In genomic region chr2:181832745-181833144, GRCm38 (mm10) we compare ENCODE assay signal across 23 mouse cellular contexts. TPM values are rescaled to one million over a fixed set of nuclear protein-coding genes. Genes with fewer than 3 reads are reported as not detected.
DNase-seq lines count a peak whose midpoint lies in the region; ATAC-seq and TF ChIP-seq lines count a peak whose summit lies in the region.
"Had no signal": no experiment of that assay in that cellular context is flagged by ENCODE, and none has a peak within 500 bp of the region (broad histone marks: within the 10 kb centered on the region; RNA-seq: fewer than 3 reads in every experiment).

No protein-coding gene starts in this region.

- TF ChIP-seq POLR2A in cerebellum, adult 2 months (IDR thresholded peaks at IDR 0.05; ENCODE audit: borderline replicate concordance, insufficient read depth, low read length), result no peak
- no peak for TF ChIP-seq POLR2A in myocyte (IDR thresholded peaks at IDR 0.05; ENCODE audit: insufficient read length, low read depth)

- no peak for TF ChIP-seq CTCF in cerebellum, adult 2 months (IDR thresholded peaks at IDR 0.05; ENCODE audit: borderline replicate concordance, insufficient read depth, low read depth, low read length)
- TF ChIP-seq CTCF in C2C12 (IDR thresholded peaks at IDR 0.05; ENCODE audit: control insufficient read depth, insufficient read depth, insufficient read length), result no peak

- H3K36me3 ChIP-seq in C2C12 (ENCODE audit: control insufficient read depth, insufficient read depth) (no peaks in the 10 kb centered on the region), myocyte (ENCODE audit: control insufficient read depth, insufficient read depth) (no peaks in the 10 kb centered on the region)
- H3K36me3 ChIP-seq in forebrain, embryonic 14.5 days (ENCODE audit: control insufficient read depth, insufficient read depth, low read length), result peaks cover 27% of the 10 kb centered on the region
- H3K36me3 ChIP-seq: embryonic facial prominence, embryonic 10.5 days; limb, embryonic 13.5 days; liver, embryonic 13.5 days had no signal

- 14% methylated on average over 2 of the region's 2 CpGs for WGBS in cerebellum, adult 2 months
- WGBS in forebrain, embryonic 14.5 days, result 69% methylated on average over 2 of the region's 2 CpGs

- peak; percentile 43 to 81 for DNase-seq in cerebellum, adult 2 months
- no peak for DNase-seq in cerebellum, postnatal 4 days (ENCODE audit: low spot score in 2 of 2)
- DNase-seq in adipocyte (ENCODE audit: low spot score), result peak; percentile 35
- DNase-seq in forebrain, embryonic 14.5 days (ENCODE audit: low spot score), result no peak
- no peak for DNase-seq in left cerebral cortex, postnatal 36 days (ENCODE audit: low spot score in 2 of 2)
- DNase-seq: adrenal gland, postnatal 10 days; gastrocnemius, postnatal 14 days; heart, adult 2 months; heart, postnatal 4 days; liver, embryonic 13.5 days; lung, embryonic 14.5 days; midbrain, embryonic 14.5 days; right cerebral cortex, postnatal 25 days had no signal

- peaks cover 8% of the 10 kb centered on the region; the same call in 1 of the 2 replicates for H3K4me1 ChIP-seq in cerebellum, adult 2 months (ENCODE audit: control insufficient read depth, insufficient read depth, low read length)
- no peaks in the 10 kb centered on the region for H3K4me1 ChIP-seq in forebrain, embryonic 14.5 days (ENCODE audit: control insufficient read depth, insufficient read depth, low read length)

- H3K4me2 ChIP-seq in myocyte (ENCODE audit: low read depth), result peak overlapping the region; percentile 44
- no peak overlapping the region for H3K4me2 ChIP-seq in forebrain, embryonic 14.5 days (ENCODE audit: low read length)
- H3K4me2 ChIP-seq: forebrain, embryonic 12.5 days; limb, embryonic 13.5 days; liver, embryonic 13.5 days; lung, embryonic 14.5 days; neural tube, embryonic 15.5 days had no signal

- H3K27me3 ChIP-seq in cerebellum, adult 2 months (ENCODE audit: control insufficient read depth, insufficient read depth, low read length), result no peaks in the 10 kb centered on the region
- H3K27me3 ChIP-seq in C2C12 (ENCODE audit: control insufficient read depth, insufficient read depth, insufficient read length) (no peaks in the 10 kb centered on the region), myocyte (ENCODE audit: control insufficient read depth, insufficient read depth, insufficient read length) (no peaks in the 10 kb centered on the region)
- H3K27me3 ChIP-seq in forebrain, embryonic 14.5 days (replicated peaks; ENCODE audit: control insufficient read depth, insufficient read depth, low read length), result no peaks in the 10 kb centered on the region
- H3K27me3 ChIP-seq: forebrain, embryonic 12.5 days; limb, embryonic 13.5 days; liver, embryonic 13.5 days; neural tube, embryonic 15.5 days had no signal

- intact Hi-C loops in left cerebral cortex, postnatal 36 days (cut with DNase I), result loop anchor here (10.0 kb wide), 1 partner anchor 108 kb away; no protein-coding TSS in a partner anchor

- no peaks in the 10 kb centered on the region for H3K9me3 ChIP-seq in forebrain, embryonic 14.5 days (replicated peaks; ENCODE audit: control insufficient read depth, low read length)
- H3K9me3 ChIP-seq: embryonic facial prominence, embryonic 10.5 days; forebrain, embryonic 12.5 days; limb, embryonic 13.5 days; liver, embryonic 13.5 days; neural tube, embryonic 15.5 days had no signal

- no peak for ATAC-seq in forebrain, embryonic 14.5 days
- ATAC-seq: CD4-positive, CD25-positive, alpha-beta regulatory T cell, adult 4 months; hindbrain, embryonic 16.5 days; intestine, embryonic 16.5 days had no signal

- no peak overlapping the region for H3ac ChIP-seq in C2C12 (ENCODE audit: control insufficient read depth, insufficient read length, low read depth)
- no peak overlapping the region for H3ac ChIP-seq in myocyte (ENCODE audit: control insufficient read depth, insufficient read length)

- H3K4me3 ChIP-seq in cerebellum, adult 2 months (replicated peaks; ENCODE audit: insufficient read depth, low read depth, low read length), result no peak overlapping the region
- H3K4me3 ChIP-seq in C2C12 (ENCODE audit: insufficient read depth, poor library complexity, severe bottlenecking) (no peak overlapping the region), myocyte (no peak overlapping the region)
- H3K4me3 ChIP-seq in forebrain, embryonic 14.5 days (ENCODE audit: low read depth, low read length), result no peak overlapping the region
- H3K4me3 ChIP-seq: embryonic facial prominence, embryonic 10.5 days; forebrain, embryonic 12.5 days; heart, adult 2 months; limb, embryonic 13.5 days; liver, embryonic 13.5 days; neural tube, embryonic 15.5 days had no signal

- no peaks in the 10 kb centered on the region for H3K79me3 ChIP-seq in C2C12 (ENCODE audit: low read depth)

- no peak overlapping the region for H3K9ac ChIP-seq in forebrain, embryonic 14.5 days (ENCODE audit: low read length)
- H3K9ac ChIP-seq: forebrain, embryonic 12.5 days; limb, embryonic 13.5 days; liver, embryonic 13.5 days; lung, embryonic 14.5 days; neural tube, embryonic 15.5 days had no signal

- H3K79me2 ChIP-seq in C2C12 (ENCODE audit: control insufficient read depth, insufficient read depth) (no peaks in the 10 kb centered on the region), myocyte (ENCODE audit: control insufficient read depth, insufficient read depth) (no peaks in the 10 kb centered on the region)

- no peak overlapping the region for H3K27ac ChIP-seq in cerebellum, adult 2 months (ENCODE audit: insufficient read depth, low read length)
- no peak overlapping the region for H3K27ac ChIP-seq in forebrain, embryonic 14.5 days (ENCODE audit: low read depth, low read length)
- H3K27ac ChIP-seq: embryonic facial prominence, embryonic 10.5 days; forebrain, embryonic 12.5 days; heart, adult 2 months; limb, embryonic 13.5 days; liver, embryonic 13.5 days; macrophage; neural tube, embryonic 15.5 days had no signal

TF ChIP-seq in C2C12, 6 proteins besides CTCF, POLR2A, EP300 and RAD21:
- TF ChIP-seq USF1 (IDR thresholded peaks at IDR 0.05; ENCODE audit: low read depth) (no peak), MYOG (IDR thresholded peaks at IDR 0.05; ENCODE audit: control insufficient read depth, extremely low read depth, insufficient read length) (no peak), FOSL1 (IDR thresholded peaks at IDR 0.05; ENCODE audit: insufficient read depth, low read length, poor library complexity, severe bottlenecking) (peak; percentile 51)

TF ChIP-seq in myocyte, 11 proteins besides CTCF, POLR2A, EP300 and RAD21:
- TF ChIP-seq MAX (IDR thresholded peaks at IDR 0.05; ENCODE audit: low read depth) (no peak), POLR2AphosphoS2 (IDR thresholded peaks at IDR 0.05; ENCODE audit: insufficient read length, low read depth) (no peak), REST (IDR thresholded peaks at IDR 0.05; ENCODE audit: insufficient read depth, insufficient read length) (no peak), MYOG (IDR thresholded peaks at IDR 0.05; ENCODE audit: control insufficient read depth in 1 of 3, insufficient read depth in 1 of 3, insufficient read length in 2 of 3, low read depth in 2 of 3) (peak in 1 of 3 experiments; percentile 4), TCF12 (IDR thresholded peaks at IDR 0.05; ENCODE audit: insufficient read depth, poor library complexity, severe bottlenecking) (no peak)

RNA-seq across cellular contexts. Expression of gene Pcmtd2, which starts 4.9 kb away (rescaled TPM):
- polyA plus RNA-seq in cerebellum, adult 2 months (2012; rRNA removed), result 94.1 and 105 TPM in 2 replicates
- 4.4 TPM for polyA plus RNA-seq in C2C12 (2012; fragmentation: generic; extraction: Trizol)
- 8.5 TPM for polyA plus RNA-seq in myocyte (2012; fragmentation: generic; extraction: Trizol)
- 30.0 and 36.6 TPM in 2 replicates for polyA plus RNA-seq in forebrain, embryonic 14.5 days (2014; fragmentation: Nextera tagmentation; extraction: Ambion mirVana)
- total RNA-seq in left cerebral cortex, postnatal 36 days (2021), result 10 to 100 TPM; 81.4 to 90.5 TPM

RNA-seq across cellular contexts. Expression of gene Polr3k, which starts 31.4 kb away (rescaled TPM):
- 34.8 and 37.0 TPM in 2 replicates for polyA plus RNA-seq in cerebellum, adult 2 months (2012; rRNA removed)
- 21.0 TPM for polyA plus RNA-seq in C2C12 (2012; fragmentation: generic; extraction: Trizol)
- polyA plus RNA-seq in myocyte (2012; fragmentation: generic; extraction: Trizol), result 12.3 TPM
- polyA plus RNA-seq in forebrain, embryonic 14.5 days (2014; fragmentation: Nextera tagmentation; extraction: Ambion mirVana), result 102 and 108 TPM in 2 replicates
- 10 to 100 TPM; 29.1 to 31.2 TPM for total RNA-seq in left cerebral cortex, postnatal 36 days (2021)

Comparison
In these comparisons a context has a peak if more than half of its experiments do, and no peak if none do; other contexts are left out.
1. DNase-seq: peak in cerebellum, adult 2 months (2 of 2) and adipocyte (single experiment); none in cerebellum, postnatal 4 days (0 of 2), forebrain, embryonic 14.5 days (single experiment) and left cerebral cortex, postnatal 36 days (0 of 2).